Mouse (Mus musculus) c-Kit-positive CD71-negative TER-119-negative erythroid progenitor cells, embryonic 14.5 days (primary cell): ENCODE data around the gene Gtsf1.

ENCODE experiments used
- DNase-seq: peaks from one replicate; pipeline ENCODE4 v3.0.0-alpha.2; 2013; ENCODE audit warnings: low read depth

Gtsf1 gene

GRCm38 (mm10) chr15:103357817-103358216 is 72.5 kb downstream of the Gtsf1 start:
- DNase-seq, result no peak

- no peak for DNase-seq
Measured at GRCm38 (mm10) chr15:103356130-103356529, 74.1 kb downstream of the Gtsf1 start.

- no peak for DNase-seq
Measured at GRCm38 (mm10) chr15:103355420-103355819, 74.8 kb downstream of the Gtsf1 start.

GRCm38 (mm10) chr15:103354690-103355089 is 75.6 kb downstream of the Gtsf1 start:
- no peak for DNase-seq

GRCm38 (mm10) chr15:103353511-103354256 is 76.6 kb downstream of the Gtsf1 start:
- no peak for DNase-seq

- no peak for DNase-seq
Measured at GRCm38 (mm10) chr15:103352856-103353255, 77.4 kb downstream of the Gtsf1 start.
